Mouse (Mus musculus) CH12.LX (cell line): ENCODE data around the gene Fos. TPM values are rescaled to one million over a fixed set of nuclear protein-coding genes. Genes with fewer than 3 reads are reported as not detected.

Source experiments
- DNase-seq: peaks from one replicate; pipeline ENCODE4 v3.0.0-alpha.2; 2013; ENCODE audit errors: extremely low read depth
- H3K27ac ChIP-seq: 2 replicates; pipeline ENCODE4 v1.5.1; 2012; ENCODE audit warnings: low read depth, mild to moderate bottlenecking, control low read depth, moderate library complexity; ENCODE audit not compliant: insufficient read depth
- H3K27me3 ChIP-seq: replicated peaks from 2 replicates; pipeline ENCODE3; 2012; ENCODE audit warnings: inconsistent platforms
- H3K36me3 ChIP-seq, 2 experiments: replicated peaks in 1 of 2; 2 replicates each; pipeline versions ENCODE3 to v1.6.1; 2012; ENCODE audit warnings: inconsistent platforms in 1 of 2, low read length in 1 of 2, mild to moderate bottlenecking in 1 of 2, mixed read lengths in 1 of 2, moderate library complexity in 1 of 2; ENCODE audit not compliant: control insufficient read depth in 1 of 2, insufficient read depth in 1 of 2
- H3K4me1 ChIP-seq, 2 experiments: 2 replicates each; pipeline ENCODE4 v1.6.1; 2012; ENCODE audit warnings: inconsistent platforms in 1 of 2, moderate library complexity in 1 of 2; ENCODE audit not compliant: insufficient read depth in 2 of 2, control insufficient read depth in 1 of 2
- H3K4me2 ChIP-seq: 2 replicates; pipeline ENCODE4 v1.6.1; 2012; ENCODE audit warnings: low read depth, mild to moderate bottlenecking, control low read depth; ENCODE audit not compliant: poor library complexity, insufficient read depth, severe bottlenecking
- H3K4me3 ChIP-seq, 3 experiments: fragments of 150-350 bp in 1 of 3; sonication (generic) in 1 of 3; replicated peaks in 1 of 3; 2 replicates each; pipeline versions ENCODE3 to v1.5.1; 2011 to 2012; ENCODE audit warnings: low read depth in 2 of 3, low read length in 2 of 3, mild to moderate bottlenecking in 2 of 3, moderate library complexity in 2 of 3, control low read depth in 1 of 3, improper control_type of control experiment in 1 of 3, inconsistent platforms in 1 of 3, mixed read lengths in 1 of 3; ENCODE audit not compliant: poor library complexity in 1 of 3
- H3K79me2 ChIP-seq: replicated peaks from 2 replicates; pipeline ENCODE4 v1.6.1; 2012; ENCODE audit warnings: mild to moderate bottlenecking, moderate library complexity; ENCODE audit not compliant: control insufficient read depth, poor library complexity, insufficient read depth, severe bottlenecking; ENCODE audit errors: extremely low read depth
- H3K9ac ChIP-seq: 2 replicates; pipeline ENCODE4 v1.6.1; 2012; ENCODE audit warnings: low read depth, mild to moderate bottlenecking, control low read depth, moderate library complexity; ENCODE audit not compliant: insufficient read depth
- H3K9me3 ChIP-seq: replicated peaks from 2 replicates; pipeline ENCODE3; 2012; ENCODE audit warnings: low read length, inconsistent platforms, mixed read lengths
- BHLHE40 ChIP-seq: IDR thresholded peaks from 2 replicates; pipeline ENCODE4 v1.6.1; 2011; ENCODE audit warnings: mild to moderate bottlenecking, low read depth, low read length, improper control_type of control experiment
- CHD1 ChIP-seq: IDR thresholded peaks from 2 replicates; pipeline ENCODE4 v1.6.1; 2012; ENCODE audit warnings: low read depth, low read length, improper control_type of control experiment, inconsistent platforms
- CHD2 ChIP-seq: IDR thresholded peaks from 2 replicates; pipeline ENCODE4 v1.6.1; 2011; ENCODE audit warnings: low read length, improper control_type of control experiment
- CTCF ChIP-seq, 2 experiments: IDR thresholded peaks in 1 of 2; conservative IDR thresholded peaks in 1 of 2; 2 replicates each; pipeline ENCODE4 v1.5.1; 2011 to 2012; ENCODE audit warnings: low read depth in 2 of 2, low read length in 2 of 2, improper control_type of control experiment in 1 of 2, inconsistent platforms in 1 of 2, mild to moderate bottlenecking in 1 of 2, moderate library complexity in 1 of 2
- ELF1 ChIP-seq: IDR thresholded peaks from 2 replicates; pipeline ENCODE4 v1.6.1; 2014; ENCODE audit warnings: low read depth, mild to moderate bottlenecking, inconsistent platforms, low read length, improper control_type of control experiment
- EP300 ChIP-seq: IDR thresholded peaks from 2 replicates; pipeline ENCODE4 v1.6.1; 2011; ENCODE audit warnings: low read length, improper control_type of control experiment
- ETS1 ChIP-seq: conservative IDR thresholded peaks from 2 replicates; pipeline ENCODE4 v1.6.1; 2012; ENCODE audit warnings: low read depth, mild to moderate bottlenecking, inconsistent platforms, low read length, improper control_type of control experiment, moderate library complexity
- GABPA ChIP-seq: IDR thresholded peaks from 2 replicates; pipeline ENCODE4 v1.6.1; 2012; ENCODE audit warnings: low read depth, low read length, improper control_type of control experiment, inconsistent platforms; ENCODE audit not compliant: insufficient replicate concordance
- HCFC1 ChIP-seq: IDR thresholded peaks from 2 replicates; pipeline ENCODE4 v1.6.1; 2012; ENCODE audit warnings: low read depth, mild to moderate bottlenecking, inconsistent platforms, low read length, improper control_type of control experiment
- IRF4 ChIP-seq: IDR thresholded peaks from 2 replicates; pipeline ENCODE4 v1.6.1; 2014; ENCODE audit warnings: low read depth, mild to moderate bottlenecking, inconsistent platforms, low read length, improper control_type of control experiment
- JUN ChIP-seq: IDR thresholded peaks from 2 replicates; pipeline ENCODE4 v1.6.1; 2011; ENCODE audit warnings: low read depth, mild to moderate bottlenecking, low read length, improper control_type of control experiment, moderate library complexity; ENCODE audit not compliant: insufficient read depth
- JUND ChIP-seq: conservative IDR thresholded peaks from 2 replicates; pipeline ENCODE4 v1.6.1; 2011; ENCODE audit warnings: low read depth, low read length, improper control_type of control experiment
- MAFK ChIP-seq: IDR thresholded peaks from 2 replicates; pipeline ENCODE4 v1.6.1; 2011; ENCODE audit warnings: low read length, improper control_type of control experiment; ENCODE audit not compliant: insufficient replicate concordance
- MAX ChIP-seq: IDR thresholded peaks from 2 replicates; pipeline ENCODE4 v1.6.1; 2011; ENCODE audit warnings: low read length, improper control_type of control experiment
- MAZ ChIP-seq: IDR thresholded peaks from 2 replicates; pipeline ENCODE4 v1.6.1; 2012; ENCODE audit warnings: low read depth, mild to moderate bottlenecking, inconsistent platforms, low read length, improper control_type of control experiment, moderate library complexity
- MEF2A ChIP-seq: IDR thresholded peaks from 2 replicates; pipeline ENCODE4 v1.6.1; 2014; ENCODE audit warnings: low read depth, mild to moderate bottlenecking, inconsistent platforms, low read length, improper control_type of control experiment, borderline replicate concordance
- MXI1 ChIP-seq: IDR thresholded peaks from 2 replicates; pipeline ENCODE4 v1.6.1; 2011; ENCODE audit warnings: mild to moderate bottlenecking, low read depth, low read length, improper control_type of control experiment
- POLR2AphosphoS2 ChIP-seq: IDR thresholded peaks from 2 replicates; pipeline ENCODE4 v1.6.1; 2011; ENCODE audit warnings: low read depth, low read length, improper control_type of control experiment
- RAD21 ChIP-seq: IDR thresholded peaks from 2 replicates; pipeline ENCODE4 v1.6.1; 2011; ENCODE audit warnings: low read depth, mild to moderate bottlenecking, low read length, improper control_type of control experiment, moderate library complexity
- RCOR1 ChIP-seq: conservative IDR thresholded peaks from 2 replicates; pipeline ENCODE4 v1.6.1; 2012; ENCODE audit warnings: low read depth, mild to moderate bottlenecking, inconsistent platforms, low read length, improper control_type of control experiment
- SIN3A ChIP-seq: IDR thresholded peaks from 2 replicates; pipeline ENCODE4 v1.6.1; 2012; ENCODE audit warnings: low read length, improper control_type of control experiment, inconsistent platforms
- SMC3 ChIP-seq: IDR thresholded peaks from 2 replicates; pipeline ENCODE4 v1.6.1; 2011; ENCODE audit warnings: low read depth, low read length, improper control_type of control experiment
- TBP ChIP-seq: conservative IDR thresholded peaks from 2 replicates; pipeline ENCODE4 v1.6.1; 2011; ENCODE audit warnings: low read depth, low read length, improper control_type of control experiment
- TCF12 ChIP-seq: IDR thresholded peaks from 2 replicates; pipeline ENCODE4 v1.6.1; 2014; ENCODE audit warnings: low read depth, mild to moderate bottlenecking, inconsistent platforms, low read length, improper control_type of control experiment
- UBTF ChIP-seq: IDR thresholded peaks from 2 replicates; pipeline ENCODE4 v1.6.1; 2012; ENCODE audit warnings: low read depth, mild to moderate bottlenecking, inconsistent platforms, low read length, improper control_type of control experiment, moderate library complexity
- USF1 ChIP-seq: IDR thresholded peaks from 2 replicates; pipeline ENCODE4 v1.6.1; 2014; ENCODE audit warnings: low read depth, mild to moderate bottlenecking, inconsistent platforms, low read length, improper control_type of control experiment
- USF2 ChIP-seq: conservative IDR thresholded peaks from 2 replicates; pipeline ENCODE4 v1.6.1; 2011; ENCODE audit warnings: low read depth, low read length, improper control_type of control experiment
- ZC3H11A ChIP-seq: IDR thresholded peaks from 2 replicates; pipeline ENCODE4 v1.6.1; 2012; ENCODE audit warnings: low read depth, mild to moderate bottlenecking, inconsistent platforms, low read length, improper control_type of control experiment
- ZKSCAN1 ChIP-seq: IDR thresholded peaks from 2 replicates; pipeline ENCODE4 v1.6.1; 2012; ENCODE audit warnings: low read depth, inconsistent platforms, low read length, improper control_type of control experiment, borderline replicate concordance
- ZMIZ1 ChIP-seq: IDR thresholded peaks from 2 replicates; pipeline ENCODE4 v1.6.1; 2012; ENCODE audit warnings: low read depth, mild to moderate bottlenecking, inconsistent platforms, low read length, improper control_type of control experiment
- ZNF384 ChIP-seq: IDR thresholded peaks from 2 replicates; pipeline ENCODE4 v1.6.1; 2012; ENCODE audit warnings: low read depth, low read length, improper control_type of control experiment, inconsistent platforms
- dilution Hi-C: fragments of 300-500 bp; cut with MboI; formaldehyde crosslinking; loops from 2 replicates; pipeline ENCODE4 v1.14.3; 2020; ENCODE audit warnings: low sequenced_read_pairs; ENCODE audit not compliant: extremely low pct_unique_long_range_greater_than_20kb, extremely low pct_ligation_motif_present
- in situ Hi-C: fragments of 300-500 bp; cut with MboI; formaldehyde crosslinking; loops from 3 replicates; pipeline ENCODE4 v1.14.3; 2019; ENCODE audit warnings: low sequenced_read_pairs, low pct_ligation_motif_present, low pct_unique_long_range_greater_than_20kb, mixed read lengths
- polyA plus RNA-seq: library from polyadenylated mRNA; unstranded; fragments of >175 nt; gene quantifications from 2 replicates; pipeline ENCODE4 v1.2.1, GENCODE M21; 2012; ENCODE audit warnings: low read depth; ENCODE audit not compliant: insufficient read length
- total RNA-seq, 2 experiments: library from RNA; depleted of rRNA; stranded (reverse); fragments of 300-350 nt in 1 of 2; fragments of >200 nt in 1 of 2; gene quantifications; 2 replicates each; pipeline ENCODE4 v1.2.3; 2012 to 2014

Fos gene
- total and polyA plus RNA-seq, 3 experiments = 0.11 to 0.20 (median 0.17) TPM

DNA sequence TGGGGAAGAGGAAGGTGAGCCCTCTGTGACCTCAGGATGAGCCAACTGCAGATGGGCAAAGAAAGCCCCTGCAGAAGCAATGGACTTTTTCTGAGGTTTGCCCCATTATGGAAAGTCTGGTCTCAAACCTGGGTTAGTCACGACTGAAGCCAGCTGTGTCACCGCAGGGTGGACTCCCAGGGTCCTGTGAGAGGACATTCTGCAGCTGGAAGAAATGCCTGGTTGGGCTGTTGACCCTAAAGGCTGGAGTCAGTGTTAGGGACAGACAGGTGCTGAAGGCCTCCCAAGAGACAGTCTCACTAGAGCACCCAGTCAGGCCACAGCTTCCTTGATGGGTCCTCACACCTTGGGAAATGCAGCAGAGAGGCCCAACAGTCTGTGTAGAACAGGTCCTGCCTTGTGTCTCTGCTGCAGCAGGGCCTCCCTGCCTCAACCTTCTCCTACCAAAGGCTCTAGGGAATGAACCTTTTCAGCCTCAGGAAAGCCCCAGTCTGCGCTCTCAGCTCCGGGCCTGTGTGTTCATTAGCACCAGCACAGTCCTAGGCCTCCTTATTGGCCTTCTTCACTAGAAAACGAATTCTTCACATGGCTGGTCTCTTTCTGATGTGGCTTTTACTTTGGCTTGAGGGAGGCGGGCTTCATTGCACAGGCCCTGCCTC is 40.2 kb downstream of the Fos start:
- H3K27me3 ChIP-seq = no peaks in the 10 kb centered on the region
- dilution Hi-C loops = no loop called here
- H3K79me2 ChIP-seq = no peaks in the 10 kb centered on the region
- peak overlapping the region; percentile 3; the same call in 1 of the 2 replicates for H3K4me2 ChIP-seq
- in situ Hi-C loops = no loop called here
- peak; percentile 82 for DNase-seq
- H3K9me3 ChIP-seq = peaks cover 5% of the 10 kb centered on the region
- no peaks in the 10 kb centered on the region for H3K36me3 ChIP-seq
- H3K9ac ChIP-seq = no peak overlapping the region
- peak overlapping the region; percentile 84 for H3K27ac ChIP-seq
- TF ChIP-seq JUND (no peak), MXI1 (0 out of 2 replicates have a peak, but pooled peaks have one; percentile 49), IRF4 (peak; percentile 70), SMC3 (peak; percentile 19), ETS1 (peak; percentile 96), ZC3H11A (no peak), CHD2 (peak; percentile 69; the same call in 1 of the 2 replicates), RCOR1 (0 out of 2 replicates have a peak, but pooled peaks have one; percentile 24), BHLHE40 (peak; percentile 93), MAFK (no peak), TBP (peak; percentile 76), MEF2A (peak; percentile 73; the same call in 1 of the 2 replicates), CTCF (conservative IDR thresholded peaks at IDR 0.05 in 1 of 2, IDR thresholded peaks at IDR 0.05 in 1 of 2; ENCODE audit: low read depth in 2 of 2, low read length in 2 of 2) (no peak), JUN (peak; percentile 26; the same call in 1 of the 2 replicates), EP300 (peak; percentile 97), ELF1 (no peak), USF1 (no peak), ZNF384 (peak; percentile 38; the same call in 1 of the 2 replicates), TCF12 (peak; percentile 100), SIN3A (no peak; the same call in 1 of the 2 replicates), ZMIZ1 (no peak; the same call in none of the 2 replicates), CHD1 (no peak), HCFC1 (no peak), ZKSCAN1 (peak; percentile 99), MAZ (no peak; the same call in 1 of the 2 replicates), USF2 (no peak), RAD21 (no peak; the same call in none of the 2 replicates), UBTF (peak; percentile 93), MAX (peak; percentile 67), GABPA (no peak), POLR2AphosphoS2 (no peak)
- peaks cover 30 to 75% of the 10 kb centered on the region in 2 experiments for H3K4me1 ChIP-seq
- no peak overlapping the region for H3K4me3 ChIP-seq
